Comparison of ENCODE assay signal across 8 mouse cellular contexts in genomic region chr3:95904568-95904967, GRCm38 (mm10). TPM values are rescaled to one million over a fixed set of nuclear protein-coding genes. Genes with fewer than 3 reads are reported as not detected.
DNase-seq lines count a peak whose midpoint lies in the region; ATAC-seq and TF ChIP-seq lines count a peak whose summit lies in the region.

Gene Car14 (minus strand): TSS chr3:95904691.

- no peak within 1 kb of the TSS for H3K27ac ChIP-seq in embryonic facial prominence, embryonic 14.5 days (replicated peaks; ENCODE audit: low read depth, low read length)
- peak within 1 kb of the TSS; percentile 81 to 84 for H3K27ac ChIP-seq in heart, embryonic 14.5 days (replicated peaks in 1 of 2; ENCODE audit: control insufficient read depth in 1 of 2, insufficient read depth in 1 of 2, low read depth in 2 of 2, low read length in 2 of 2)

- no peak for ATAC-seq in frontal cortex, adult (ENCODE audit: low TSS enrichment)
- peak; percentile 15; the same call in 1 of the 2 replicates for ATAC-seq in embryonic facial prominence, embryonic 14.5 days (ENCODE audit: low read depth)
- peak; percentile 50 for ATAC-seq in heart, embryonic 14.5 days (ENCODE audit: insufficient number of reproducible peaks, insufficient read depth, low FRiP score, low read depth)

- H3K27me3 ChIP-seq in embryonic facial prominence, embryonic 14.5 days (replicated peaks; ENCODE audit: control insufficient read depth, insufficient read depth, low read length): no peaks in the 10 kb centered on the region
- H3K27me3 ChIP-seq in heart, embryonic 14.5 days (ENCODE audit: control insufficient read depth, insufficient read depth, low read length): no peaks in the 10 kb centered on the region
- peaks cover 17% of the 10 kb centered on the region for H3K27me3 ChIP-seq in myocyte (ENCODE audit: control insufficient read depth, insufficient read depth, insufficient read length)

- peak within 1 kb of the TSS; percentile 51 for H3K9ac ChIP-seq in embryonic facial prominence, embryonic 14.5 days (ENCODE audit: low read depth, low read length)
- H3K9ac ChIP-seq in heart, embryonic 14.5 days (ENCODE audit: low read length): peak within 1 kb of the TSS; percentile 76

- H3ac ChIP-seq in myocyte (ENCODE audit: control insufficient read depth, insufficient read length): no peak within 1 kb of the TSS

- H3K4me3 ChIP-seq in embryonic facial prominence, embryonic 14.5 days (ENCODE audit: low read depth, low read length): peak within 1 kb of the TSS; percentile 37
- H3K4me3 ChIP-seq in heart, embryonic 14.5 days (ENCODE audit: control insufficient read depth in 1 of 2, insufficient read depth in 1 of 2, low read depth in 1 of 2, low read length in 2 of 2): peak within 1 kb of the TSS; percentile 46 to 47
- H3K4me3 ChIP-seq in myocyte: no peak within 1 kb of the TSS

- peaks cover 28% of the 10 kb centered on the region for H3K4me1 ChIP-seq in embryonic facial prominence, embryonic 14.5 days (ENCODE audit: control insufficient read depth, insufficient read depth, low read length)
- peaks cover 18 to 45% of the 10 kb centered on the region in 2 experiments for H3K4me1 ChIP-seq in heart, embryonic 14.5 days (ENCODE audit: control insufficient read depth in 2 of 2, insufficient read depth in 2 of 2, low read length in 2 of 2)

- 1% methylated on average over 15 of the region's 15 CpGs for WGBS in embryonic facial prominence, embryonic 14.5 days
- under 1% methylated on average over 15 of the region's 15 CpGs for WGBS in heart, embryonic 14.5 days

- H3K36me3 ChIP-seq in embryonic facial prominence, embryonic 14.5 days (ENCODE audit: control insufficient read depth, insufficient read depth, low read length): no peaks in the 10 kb centered on the region
- no peaks in the 10 kb centered on the region for H3K36me3 ChIP-seq in heart, embryonic 14.5 days (ENCODE audit: control insufficient read depth, insufficient read depth, low read length)
- H3K36me3 ChIP-seq in myocyte (ENCODE audit: control insufficient read depth, insufficient read depth): no peaks in the 10 kb centered on the region

- H3K4me2 ChIP-seq in embryonic facial prominence, embryonic 14.5 days (ENCODE audit: low read depth, low read length): peak within 1 kb of the TSS; percentile 65
- peak within 1 kb of the TSS; percentile 93 for H3K4me2 ChIP-seq in heart, embryonic 14.5 days (ENCODE audit: low read length)
- H3K4me2 ChIP-seq in myocyte (ENCODE audit: low read depth): peak within 1 kb of the TSS; percentile 91

- DNase-seq in frontal cortex, adult 2 months (ENCODE audit: extremely low spot score in 1 of 2, low spot score in 1 of 2): no peak
- no peak for DNase-seq in embryonic facial prominence, embryonic 14.5 days (ENCODE audit: low spot score)
- peak; percentile 47 for DNase-seq in kidney, postnatal 10 days
- no peak for DNase-seq in frontal cortex, postnatal 25 days (ENCODE audit: low spot score in 2 of 2)
- no peak for DNase-seq in thymus, postnatal 4 days

- H3K79me2 ChIP-seq in myocyte (ENCODE audit: control insufficient read depth, insufficient read depth): no peaks in the 10 kb centered on the region

- no peaks in the 10 kb centered on the region for H3K9me3 ChIP-seq in embryonic facial prominence, embryonic 14.5 days (ENCODE audit: control insufficient read depth, low read length)
- no peaks in the 10 kb centered on the region for H3K9me3 ChIP-seq in heart, embryonic 14.5 days (ENCODE audit: control insufficient read depth, low read length)

- TF ChIP-seq POLR2A in myocyte (IDR thresholded peaks at IDR 0.05; ENCODE audit: insufficient read length, low read depth): no peak

TF ChIP-seq in myocyte, 11 proteins besides CTCF, POLR2A, EP300 and RAD21:
- TF ChIP-seq CEBPB (IDR thresholded peaks at IDR 0.05; ENCODE audit: insufficient read depth, poor library complexity, severe bottlenecking): no peak
- no peak for TF ChIP-seq USF1 (IDR thresholded peaks at IDR 0.05; ENCODE audit: low read depth)
- TF ChIP-seq TCF3 (IDR thresholded peaks at IDR 0.05; ENCODE audit: insufficient read length, low read depth): no peak
- TF ChIP-seq REST (IDR thresholded peaks at IDR 0.05; ENCODE audit: insufficient read depth, insufficient read length): no peak
- TF ChIP-seq SRF (IDR thresholded peaks at IDR 0.05; ENCODE audit: control insufficient read depth, insufficient read length, low read depth): no peak
- no peak for TF ChIP-seq E2F4 (IDR thresholded peaks at IDR 0.05; ENCODE audit: insufficient read depth)
- TF ChIP-seq MYOD1 (IDR thresholded peaks at IDR 0.05; ENCODE audit: control insufficient read depth in 1 of 3, insufficient read length in 2 of 3, low read depth in 2 of 3): no peak
- TF ChIP-seq TCF12 (IDR thresholded peaks at IDR 0.05; ENCODE audit: insufficient read depth, poor library complexity, severe bottlenecking): no peak
- no peak for TF ChIP-seq MYOG (IDR thresholded peaks at IDR 0.05; ENCODE audit: control insufficient read depth in 1 of 3, insufficient read depth in 1 of 3, insufficient read length in 2 of 3, low read depth in 2 of 3)
- TF ChIP-seq MAX (IDR thresholded peaks at IDR 0.05; ENCODE audit: low read depth): no peak
- TF ChIP-seq POLR2AphosphoS2 (IDR thresholded peaks at IDR 0.05; ENCODE audit: insufficient read length, low read depth): no peak

RNA-seq across cellular contexts. Expression of gene Car14, which starts in this region (rescaled TPM):
- polyA plus RNA-seq in frontal cortex, adult 2 months (2012; rRNA removed): 12.8 and 14.6 TPM in 2 replicates
- 3.7 and 5.6 TPM in 2 replicates for polyA plus RNA-seq in embryonic facial prominence, embryonic 14.5 days (2014; fragmentation: Nextera tagmentation; extraction: Ambion mirVana)
- 45.5 and 49.7 TPM in 2 replicates for polyA plus RNA-seq in heart, embryonic 14.5 days (2014; fragmentation: Nextera tagmentation; extraction: Ambion mirVana)
- polyA plus RNA-seq in myocyte (2012; fragmentation: generic; extraction: Trizol): 0.11 TPM
